Mouse (Mus musculus): Measurements from ENCODE around the gene Gm20388.
A peak's percentile ranks its signal among the peaks of the same experiment; 100 is the strongest.

The Gm20388 gene

GRCm38 (mm10) chr8:122174133-122174930, 2263.7 kb downstream of the Gm20388 start:
- no peak for DNase-seq

DNA sequence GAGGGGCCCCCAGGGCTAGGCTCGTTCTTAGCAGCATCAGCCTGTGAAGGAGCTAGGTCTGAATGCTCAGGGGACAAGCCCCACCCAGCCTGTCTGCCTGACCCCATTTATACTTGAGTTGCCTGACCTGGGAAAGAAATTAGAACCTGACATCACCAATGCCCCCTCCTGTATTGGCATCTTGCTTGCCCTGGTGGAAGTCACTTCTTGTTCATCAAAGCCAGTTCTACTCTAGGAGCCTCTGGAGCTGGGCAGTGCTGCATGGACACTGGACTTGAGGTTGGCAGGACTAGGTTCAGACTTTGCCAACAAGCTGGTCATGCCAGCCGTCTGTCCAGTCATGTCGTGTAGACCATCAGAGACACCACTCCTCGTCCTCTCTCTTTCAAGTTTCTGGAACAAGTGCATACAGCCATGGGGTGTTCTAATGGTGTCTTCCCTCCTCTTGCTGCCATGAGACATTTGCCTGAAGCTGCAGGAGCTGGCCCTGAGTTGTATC, 2267.8 kb downstream of the Gm20388 start:
- DNase-seq = no peak

- DNase-seq = no peak
Measured at GRCm38 (mm10) chr8:122179354-122179753, 2268.7 kb downstream of the Gm20388 start.

- no peak for DNase-seq
Measured at GRCm38 (mm10) chr8:122180116-122180515, 2269.5 kb downstream of the Gm20388 start.

DNA sequence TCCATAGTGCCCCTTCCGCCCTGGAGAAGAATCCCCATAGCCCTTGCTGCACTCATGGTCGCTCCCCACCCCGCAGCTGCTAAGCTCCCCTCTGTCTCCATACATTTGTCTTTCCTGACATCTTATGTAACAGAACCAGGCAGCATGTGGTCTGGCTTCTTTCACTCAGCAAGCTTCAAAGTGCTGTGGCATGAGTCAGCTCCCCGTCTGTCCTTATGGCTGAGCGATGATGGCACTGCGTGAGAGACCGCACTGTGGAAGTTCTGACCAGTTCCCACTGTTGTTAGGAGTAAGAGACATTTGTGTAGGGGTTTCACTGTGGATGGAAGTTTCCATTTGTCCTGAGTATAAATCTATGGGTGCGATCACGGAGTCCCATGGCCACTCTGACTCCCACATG, 2270.8 kb downstream of the Gm20388 start:
- no peak for DNase-seq

- no peak for DNase-seq
Measured at GRCm38 (mm10) chr8:122181991-122182390, 2271.3 kb downstream of the Gm20388 start.

- DNase-seq = no peak
Measured at GRCm38 (mm10) chr8:122186363-122186974, 2275.8 kb downstream of the Gm20388 start.

GRCm38 (mm10) chr8:122187271-122187670, 2276.6 kb downstream of the Gm20388 start:
- no peak for DNase-seq

- peak in 1 of 2 experiments; percentile 21 for DNase-seq
Measured at GRCm38 (mm10) chr8:122190349-122191053, 2279.9 kb downstream of the Gm20388 start.

GRCm38 (mm10) chr8:122191054-122191376, 2280.4 kb downstream of the Gm20388 start:
- DNase-seq = no peak

DNA sequence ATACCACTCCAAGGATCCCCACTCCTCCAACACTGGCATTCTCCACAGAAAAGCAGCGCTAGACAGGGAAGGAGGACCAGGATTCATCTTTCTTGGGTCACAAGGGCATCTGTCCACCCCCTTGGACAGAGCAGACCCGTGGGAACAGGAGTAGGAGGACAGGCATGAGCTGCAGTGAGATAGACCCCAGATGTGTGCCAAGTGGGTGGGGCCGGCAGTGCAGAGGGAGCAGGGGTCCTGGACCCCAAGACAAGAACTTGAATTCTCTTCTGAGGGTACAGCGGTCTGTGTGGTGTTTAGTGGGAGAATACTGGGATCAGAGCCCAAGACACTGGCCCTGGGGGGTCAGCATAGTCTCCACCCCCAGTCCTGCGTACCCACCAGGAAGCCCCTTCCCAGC, 2282.1 kb downstream of the Gm20388 start:
- no peak for DNase-seq

- no peak for DNase-seq
Measured at GRCm38 (mm10) chr8:122193521-122193920, 2282.9 kb downstream of the Gm20388 start.

- peak; percentile 65 to 82 for DNase-seq
Measured at GRCm38 (mm10) chr8:122194396-122194795, 2283.8 kb downstream of the Gm20388 start.

- no peak for DNase-seq
Measured at GRCm38 (mm10) chr8:122197342-122197741, 2286.7 kb downstream of the Gm20388 start.

- no peak for DNase-seq
Measured at GRCm38 (mm10) chr8:122198378-122199025, 2287.9 kb downstream of the Gm20388 start.

DNA sequence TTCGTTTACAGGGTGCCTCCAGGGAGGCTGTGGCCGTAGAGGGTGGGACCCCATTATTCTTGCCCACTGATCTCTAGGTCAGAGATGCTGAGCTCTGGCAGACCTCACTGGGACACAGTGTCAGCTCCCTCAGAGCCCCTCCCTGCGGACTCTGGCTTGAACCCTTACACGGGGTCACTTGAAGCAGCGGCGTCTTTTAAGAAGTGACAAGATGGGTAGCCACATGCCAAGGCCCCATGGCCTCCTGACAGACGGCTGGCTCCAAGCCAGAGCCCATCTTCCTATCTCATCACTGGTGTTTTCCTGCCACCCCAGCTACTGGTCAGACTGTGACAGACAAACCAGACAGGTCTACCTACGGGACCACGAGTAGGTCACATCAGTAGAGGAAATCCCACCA, 2288.6 kb downstream of the Gm20388 start:
- DNase-seq = no peak

GRCm38 (mm10) chr8:122199841-122200240, 2289.2 kb downstream of the Gm20388 start:
- no peak for DNase-seq

- no peak for DNase-seq
Measured at GRCm38 (mm10) chr8:122211591-122211990, 2300.9 kb downstream of the Gm20388 start.

GRCm38 (mm10) chr8:122215630-122216029, 2305.0 kb downstream of the Gm20388 start:
- no peak for DNase-seq

GRCm38 (mm10) chr8:122216433-122216832, 2305.8 kb downstream of the Gm20388 start:
- no peak for DNase-seq

DNA sequence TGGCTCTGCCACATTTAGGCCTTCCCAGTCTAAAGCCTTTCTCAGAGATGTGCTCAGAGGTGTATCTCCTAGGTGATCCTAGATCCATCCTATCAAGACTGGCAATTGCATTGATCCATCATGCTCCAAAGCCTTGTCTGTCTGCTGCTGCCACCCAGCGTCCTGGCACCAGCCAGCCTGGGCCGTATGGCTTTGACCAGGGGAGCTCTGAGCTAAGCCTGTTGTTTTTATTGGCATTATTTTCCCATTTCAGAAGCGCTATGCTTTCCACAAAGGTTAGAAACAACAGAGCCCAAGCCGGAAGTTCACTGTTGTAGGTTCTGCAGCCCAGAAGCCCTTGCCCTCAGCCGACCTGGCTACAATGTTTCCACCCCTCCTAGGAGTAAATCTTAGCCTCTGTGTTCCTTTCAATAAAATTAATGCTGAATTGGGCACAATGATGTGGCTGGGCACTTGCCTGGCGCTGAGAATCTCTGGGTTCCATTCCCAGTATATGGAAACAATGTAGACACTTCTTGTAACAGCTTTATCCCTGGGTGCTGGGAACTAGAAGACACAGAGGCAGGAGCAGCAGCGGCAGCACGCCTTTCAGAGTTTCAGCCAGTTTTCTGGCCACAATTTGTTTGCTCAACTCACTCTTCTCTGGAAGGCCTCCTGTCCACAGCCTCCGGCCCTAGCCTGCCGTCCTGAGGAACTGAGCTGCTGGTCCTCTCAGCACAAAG, 2307.0 kb downstream of the Gm20388 start:
- DNase-seq = no peak

- DNase-seq = peak; percentile 15 to 52
Measured at GRCm38 (mm10) chr8:122223976-122224649, 2313.5 kb downstream of the Gm20388 start.
